Mouse (Mus musculus) forebrain, embryonic 12.5 days (tissue): ENCODE data around the gene Ivd. TPM values are rescaled to one million over a fixed set of nuclear protein-coding genes. Genes with fewer than 3 reads are reported as not detected.

ENCODE experiments used
- ATAC-seq: fragments of 200-750 bp; cut with Nextera tagmentation; 2 replicates; pipeline ENCODE4 v1.8.0; 2017; ENCODE audit warnings: moderate TSS enrichment; ENCODE audit not compliant: low FRiP score
- H3K27ac ChIP-seq: fragments of 300-500 bp; sonication (generic); 2 replicates; pipeline ENCODE4 v1.5.1; 2016; ENCODE audit warnings: mild to moderate bottlenecking
- H3K27me3 ChIP-seq: fragments of 300-500 bp; sonication (generic); 2 replicates; pipeline ENCODE4 v1.6.1; 2016; ENCODE audit warnings: mild to moderate bottlenecking
- H3K36me3 ChIP-seq: fragments of 300-500 bp; sonication (generic); replicated peaks from 2 replicates; pipeline ENCODE4 v1.6.1; 2016; ENCODE audit warnings: mild to moderate bottlenecking
- H3K4me1 ChIP-seq: fragments of 300-500 bp; sonication (generic); 2 replicates; pipeline ENCODE4 v1.6.1; 2016
- H3K4me2 ChIP-seq: fragments of 300-500 bp; sonication (generic); 2 replicates; pipeline ENCODE4 v1.6.1; 2016; ENCODE audit warnings: mild to moderate bottlenecking, moderate library complexity
- H3K4me3 ChIP-seq: fragments of 300-500 bp; sonication (generic); replicated peaks from 2 replicates; pipeline ENCODE4 v1.5.1; 2016; ENCODE audit warnings: mild to moderate bottlenecking
- H3K9ac ChIP-seq: fragments of 300-500 bp; sonication (generic); 2 replicates; pipeline ENCODE4 v1.6.1; 2016; ENCODE audit warnings: mild to moderate bottlenecking
- H3K9me3 ChIP-seq: fragments of 300-500 bp; sonication (generic); 2 replicates; pipeline ENCODE4 v1.6.1; 2016
- WGBS: fragments of 180-500 bp; shearing (Covaris S2); methylation state at CpG from one replicate; pipeline ENCODE4 v1.1.7; 2016; 5-methylcytosine and 5-hydroxymethylcytosine counted together
- polyA plus RNA-seq: library from polyadenylated mRNA; unstranded; fragments of >200 nt; fragmentation: Nextera tagmentation; extraction: Ambion mirVana; gene quantifications from 2 replicates; pipeline ENCODE4 v1.2.1, GENCODE M21; 2016

Ivd gene
- polyA plus RNA-seq, 1 experiment from 2014 or later = 56.3 TPM

DNA sequence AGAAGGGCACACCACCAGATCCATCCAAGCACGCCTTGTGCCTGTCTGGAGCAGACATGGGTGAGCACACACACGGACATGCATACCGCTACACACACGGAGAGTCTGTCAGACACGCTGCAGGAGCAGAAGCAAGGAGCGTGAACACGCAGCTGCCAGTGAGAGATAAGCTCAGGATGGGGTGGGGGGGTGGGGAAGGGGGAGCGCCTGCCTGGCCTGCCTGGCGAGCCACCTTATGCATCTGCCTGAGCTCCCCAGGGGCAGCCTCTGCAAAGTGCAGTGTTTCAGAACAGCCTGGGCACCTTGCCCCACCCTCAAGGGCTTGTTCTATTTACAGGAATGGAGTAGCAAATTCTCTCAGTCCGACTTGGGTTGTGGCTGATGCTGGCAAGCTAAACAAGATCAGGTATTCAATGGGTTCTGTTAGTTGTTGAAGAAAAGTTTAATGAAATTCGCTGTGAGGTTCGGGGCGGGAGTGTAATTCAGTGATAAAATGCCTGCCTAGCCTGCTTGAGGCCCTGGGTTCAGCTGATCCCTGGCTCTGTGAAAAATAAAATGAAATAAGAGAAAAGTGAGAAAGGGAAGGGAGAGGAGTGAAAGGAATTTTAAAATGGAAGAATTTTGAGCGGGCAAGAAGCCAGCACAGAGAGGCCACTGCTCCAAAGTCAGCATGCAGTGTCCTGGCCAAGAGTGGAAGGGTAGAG, 26.2 kb downstream of the Ivd start:
- peaks cover 8% of the 10 kb centered on the region for H3K4me1 ChIP-seq
- ATAC-seq = no peak
- peaks cover 54% of the 10 kb centered on the region for H3K27me3 ChIP-seq
- no peaks in the 10 kb centered on the region for H3K36me3 ChIP-seq
- no peak overlapping the region for H3K4me2 ChIP-seq
- no peak overlapping the region for H3K9ac ChIP-seq
- H3K27ac ChIP-seq = no peak overlapping the region
- no peaks in the 10 kb centered on the region for H3K9me3 ChIP-seq
- 33% methylated on average over 14 of the region's 14 CpGs for WGBS
- H3K4me3 ChIP-seq = no peak overlapping the region

DNA sequence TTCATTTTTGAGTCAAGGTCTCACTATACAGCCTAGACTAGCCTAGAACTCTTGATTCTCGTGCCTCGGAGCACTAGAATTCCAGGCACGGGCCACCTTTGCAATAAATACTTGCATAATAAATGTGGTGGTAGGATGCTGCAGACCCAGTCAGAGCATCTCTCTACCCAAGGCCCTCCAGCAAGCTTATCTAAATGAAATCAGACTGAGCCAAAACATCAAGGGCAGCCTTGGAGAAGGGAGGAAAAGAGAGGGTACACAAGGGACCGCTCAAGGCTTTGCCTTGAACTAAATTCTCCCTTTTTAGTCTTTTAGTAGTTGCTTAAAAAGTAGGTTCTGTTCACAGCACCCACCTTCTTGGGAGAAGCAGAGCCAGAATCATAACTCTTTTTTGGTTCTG, 29.4 kb downstream of the Ivd start:
- Histone ChIP-seq H3K4me3 (no peak overlapping the region), H3K9ac (no peak overlapping the region), H3K36me3 (no peaks in the 10 kb centered on the region), H3K27ac (no peak overlapping the region), H3K27me3 (peaks cover 62% of the 10 kb centered on the region), H3K9me3 (no peaks in the 10 kb centered on the region), H3K4me2 (no peak overlapping the region), H3K4me1 (peaks cover 6% of the 10 kb centered on the region)
- WGBS = 89% methylated on average over 4 of the region's 4 CpGs
- no peak for ATAC-seq

DNA sequence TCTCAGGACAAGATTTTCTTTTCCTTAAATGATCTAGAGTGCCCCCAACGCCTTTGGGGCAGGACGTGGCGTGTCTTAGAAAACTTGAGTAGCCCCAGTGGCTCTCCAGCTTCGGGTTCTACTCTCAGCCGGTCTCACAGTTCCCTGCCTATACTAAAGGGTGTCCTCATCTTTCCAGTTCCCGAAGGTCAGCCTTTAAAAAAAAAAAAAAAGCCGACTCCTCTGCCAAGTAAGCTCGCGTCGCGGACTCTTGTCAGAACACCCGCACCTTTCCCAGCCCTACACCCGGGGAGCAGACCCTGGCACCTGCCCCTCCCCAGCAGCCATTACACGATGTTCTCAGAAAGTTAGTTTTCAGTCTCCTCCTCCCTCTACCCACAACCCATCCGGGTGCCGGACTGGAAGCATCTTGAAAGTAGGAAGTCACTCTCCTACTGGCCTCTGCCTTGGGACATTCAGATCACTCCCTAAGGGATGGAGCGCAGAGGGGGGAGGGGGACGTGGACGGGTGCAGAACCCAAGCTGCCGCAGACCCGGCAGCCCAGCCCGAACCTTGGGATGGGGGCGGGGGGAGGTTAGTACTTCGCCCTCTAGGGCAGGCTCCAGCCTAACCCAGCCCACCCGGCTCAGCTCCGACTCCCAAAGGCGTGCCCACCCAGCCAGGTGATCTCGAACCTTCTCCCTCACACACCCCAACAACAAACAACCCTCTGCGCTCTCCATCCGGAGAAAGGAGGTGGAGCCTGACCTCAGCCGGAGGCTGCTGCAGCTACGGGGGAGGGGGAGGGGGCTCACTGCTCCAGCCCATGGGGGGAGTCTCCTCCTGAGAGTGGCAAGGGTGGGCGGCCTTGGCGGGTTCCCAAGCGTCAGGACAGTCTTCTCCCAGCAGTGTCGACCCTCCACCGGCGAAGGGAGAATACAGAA, 34.5 kb downstream of the Ivd start:
- Histone ChIP-seq H3K4me2 (peak overlapping the region; percentile 65), H3K27ac (no peak overlapping the region), H3K9me3 (no peaks in the 10 kb centered on the region), H3K4me1 (peaks cover 36% of the 10 kb centered on the region), H3K27me3 (peaks cover 86% of the 10 kb centered on the region), H3K36me3 (no peaks in the 10 kb centered on the region), H3K9ac (peak overlapping the region; percentile 42), H3K4me3 (peak overlapping the region; percentile 41)
- WGBS = 2% methylated on average over 36 of the region's 38 CpGs
- no peak for ATAC-seq

DNA sequence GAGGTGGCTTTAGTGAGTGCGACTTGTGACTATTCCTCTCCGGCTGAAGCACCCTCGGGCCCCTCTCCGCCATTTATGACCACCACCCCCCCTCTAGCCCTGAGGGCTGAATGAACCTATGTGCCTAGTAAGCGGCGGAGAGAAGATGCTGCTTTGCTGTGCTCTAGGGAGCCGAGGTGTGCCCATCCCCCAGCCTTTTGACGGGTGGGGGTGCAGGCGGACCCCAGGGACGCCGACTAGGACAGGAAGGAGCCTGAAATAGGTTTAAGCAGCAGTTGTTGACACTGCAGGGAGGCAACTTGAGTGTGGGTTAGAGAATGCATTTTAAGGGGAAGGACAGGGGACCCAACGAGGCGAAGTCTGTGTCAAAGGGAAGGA, 35.1 kb downstream of the Ivd start:
- no peak for ATAC-seq
- no peaks in the 10 kb centered on the region for H3K36me3 ChIP-seq
- H3K27ac ChIP-seq = no peak overlapping the region
- H3K4me1 ChIP-seq = peaks cover 36% of the 10 kb centered on the region
- H3K9me3 ChIP-seq = no peaks in the 10 kb centered on the region
- H3K4me3 ChIP-seq = peak overlapping the region; percentile 41
- H3K9ac ChIP-seq = peak overlapping the region; percentile 42
- WGBS = under 1% methylated on average over 13 of the region's 13 CpGs
- H3K27me3 ChIP-seq = peaks cover 83% of the 10 kb centered on the region
- peak overlapping the region; percentile 65 for H3K4me2 ChIP-seq

DNA sequence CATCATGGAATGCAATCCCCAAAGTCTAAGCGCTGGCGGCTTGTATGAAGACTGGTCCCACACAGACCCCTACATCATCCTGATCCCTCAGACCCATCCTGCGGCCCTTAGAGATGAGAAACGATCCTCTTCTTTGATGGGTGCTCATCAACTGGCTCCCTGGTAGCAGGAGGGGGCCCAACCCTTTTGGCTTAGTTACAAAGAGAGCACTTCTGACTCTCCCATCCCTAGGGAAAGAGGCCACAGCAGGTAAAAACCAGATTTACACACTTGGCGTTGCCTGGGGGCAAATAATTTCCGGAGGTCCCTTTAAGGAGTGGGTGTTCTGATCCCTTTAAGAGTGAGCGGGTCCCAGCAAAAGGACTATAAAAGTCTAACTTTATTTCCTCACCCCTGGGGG, 35.6 kb downstream of the Ivd start:
- ATAC-seq = no peak
- H3K9ac ChIP-seq = no peak overlapping the region
- under 1% methylated on average over 7 of the region's 7 CpGs for WGBS
- H3K4me3 ChIP-seq = peak overlapping the region; percentile 41
- H3K4me1 ChIP-seq = peaks cover 36% of the 10 kb centered on the region
- peak overlapping the region; percentile 65 for H3K4me2 ChIP-seq
- no peaks in the 10 kb centered on the region for H3K36me3 ChIP-seq
- H3K27ac ChIP-seq = no peak overlapping the region
- H3K9me3 ChIP-seq = no peaks in the 10 kb centered on the region
- H3K27me3 ChIP-seq = peaks cover 78% of the 10 kb centered on the region

DNA sequence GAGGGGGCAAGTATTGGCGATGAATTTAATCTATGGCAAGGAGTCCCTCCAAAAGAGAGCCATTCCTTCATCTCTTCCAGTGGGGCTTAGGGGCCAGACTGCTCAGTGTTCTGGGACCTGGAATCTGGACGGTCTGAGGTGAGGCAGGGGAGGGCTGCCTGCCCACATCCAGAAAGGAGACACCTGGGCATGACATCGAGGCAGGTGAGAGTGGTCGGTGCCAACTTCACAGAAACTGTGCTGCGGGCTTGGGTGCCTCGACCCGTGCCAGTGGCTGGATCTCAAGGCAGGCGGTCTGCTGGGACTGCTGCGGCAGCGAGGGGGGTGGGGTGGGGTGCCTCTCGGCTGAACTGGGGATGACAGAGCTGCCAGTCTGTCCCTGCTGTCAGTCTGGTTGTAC, 36.1 kb downstream of the Ivd start:
- H3K9me3 ChIP-seq = no peaks in the 10 kb centered on the region
- 0 out of 2 replicates have a peak overlapping the region, but pooled peaks have one; percentile 4 for H3K4me3 ChIP-seq
- ATAC-seq = no peak
- peaks cover 38% of the 10 kb centered on the region for H3K4me1 ChIP-seq
- H3K36me3 ChIP-seq = no peaks in the 10 kb centered on the region
- 4% methylated on average over 11 of the region's 11 CpGs for WGBS
- H3K9ac ChIP-seq = no peak overlapping the region
- peaks cover 74% of the 10 kb centered on the region for H3K27me3 ChIP-seq
- H3K27ac ChIP-seq = no peak overlapping the region
- H3K4me2 ChIP-seq = no peak overlapping the region

DNA sequence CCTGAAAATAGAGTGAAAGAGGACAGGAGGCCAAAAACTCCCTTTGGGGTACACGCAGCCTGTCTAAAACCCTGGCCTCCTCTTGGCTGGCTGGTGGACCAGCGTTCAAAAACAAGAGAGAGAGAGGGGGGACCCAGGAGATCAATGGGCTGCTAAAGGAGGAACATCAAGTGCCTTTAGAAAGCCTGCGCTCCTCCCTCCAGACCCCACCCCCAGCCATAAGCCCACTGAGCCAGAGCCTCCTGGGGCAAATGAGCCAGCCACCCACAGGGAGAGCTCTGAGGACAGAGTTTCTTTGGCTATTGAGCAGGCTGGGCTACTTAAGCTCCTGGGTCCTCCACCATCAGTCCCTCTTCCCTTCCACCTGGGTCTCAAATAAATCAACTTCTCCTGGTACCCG, 37.0 kb downstream of the Ivd start:
- H3K27me3 ChIP-seq = peaks cover 73% of the 10 kb centered on the region
- H3K4me1 ChIP-seq = peaks cover 48% of the 10 kb centered on the region
- no peak overlapping the region for H3K27ac ChIP-seq
- H3K4me2 ChIP-seq = no peak overlapping the region
- H3K9me3 ChIP-seq = no peaks in the 10 kb centered on the region
- no peaks in the 10 kb centered on the region for H3K36me3 ChIP-seq
- no peak for ATAC-seq
- H3K9ac ChIP-seq = no peak overlapping the region
- 0% methylated on average over 4 of the region's 4 CpGs for WGBS
- H3K4me3 ChIP-seq = no peak overlapping the region

DNA sequence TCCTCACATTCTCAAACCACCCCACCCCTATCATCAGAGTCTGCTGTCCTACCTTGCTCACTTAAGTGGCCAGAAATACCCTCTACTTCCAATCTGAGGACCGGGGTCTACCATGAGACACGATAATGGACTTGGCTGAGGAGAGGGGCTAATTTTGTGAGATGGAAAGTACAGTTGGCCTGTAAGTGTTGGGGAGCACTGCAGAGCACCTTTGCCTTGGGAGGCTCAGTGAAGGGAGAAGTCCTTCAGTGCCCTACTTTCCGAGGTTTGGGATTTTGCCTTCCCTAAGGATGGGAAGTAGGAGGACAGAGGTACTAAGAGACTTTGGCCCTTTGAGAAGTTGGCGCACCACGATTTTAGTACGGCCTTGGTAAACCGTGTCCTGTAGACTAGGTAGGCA, 37.6 kb downstream of the Ivd start:
- Histone ChIP-seq H3K9me3 (no peaks in the 10 kb centered on the region), H3K27me3 (peaks cover 73% of the 10 kb centered on the region), H3K4me3 (no peak overlapping the region), H3K9ac (no peak overlapping the region), H3K4me2 (no peak overlapping the region), H3K36me3 (no peaks in the 10 kb centered on the region), H3K27ac (no peak overlapping the region), H3K4me1 (peaks cover 53% of the 10 kb centered on the region)
- no peak for ATAC-seq
- 6% methylated on average over 7 of the region's 7 CpGs for WGBS

DNA sequence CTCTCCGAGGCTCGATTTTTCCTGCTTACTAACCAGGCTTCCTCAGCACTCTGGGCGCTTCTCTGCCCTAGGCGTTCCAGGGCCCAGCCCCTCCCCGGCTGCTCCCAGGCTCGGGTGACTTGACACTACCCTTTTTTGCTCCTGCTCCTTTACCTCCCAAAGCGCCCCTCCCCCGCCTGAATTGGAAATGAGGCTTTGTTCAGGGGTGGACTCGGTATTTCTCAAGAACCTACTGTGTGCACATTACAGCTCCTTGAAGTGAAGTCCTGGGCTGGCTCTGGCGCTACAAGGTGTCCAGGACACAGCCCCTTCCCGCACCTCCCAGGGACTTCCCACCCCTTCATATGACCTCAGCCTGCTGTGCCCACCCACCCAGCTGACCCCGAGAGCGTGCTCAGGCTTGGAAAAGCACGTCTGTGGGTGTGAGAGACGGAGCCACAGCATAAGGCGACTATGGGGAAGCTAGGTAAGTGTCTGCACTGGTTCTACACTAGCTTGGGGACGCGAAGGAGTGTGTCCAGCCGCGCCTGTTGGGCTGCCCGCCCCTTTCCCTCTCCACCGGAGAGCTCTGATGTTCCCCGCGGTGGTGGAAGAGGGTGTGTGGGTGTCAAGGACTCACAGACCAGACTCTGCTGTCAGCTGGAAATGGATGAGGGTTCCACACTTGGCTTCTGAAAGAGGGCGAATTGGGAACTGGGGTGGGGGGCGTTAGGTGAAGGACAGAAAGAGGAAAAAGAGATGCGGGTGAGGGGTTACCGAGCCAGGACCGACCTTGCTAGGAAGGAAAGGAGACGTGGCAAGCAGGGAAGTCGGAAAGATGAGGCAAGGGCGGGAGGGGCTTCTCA, 38.4 kb downstream of the Ivd start, which contains the start of gene Bahd1:
Gene Bahd1 (plus strand): TSS at position 397 of the 845 bp plus-strand sequence.
- no peak for ATAC-seq
- H3K4me1 ChIP-seq = peaks cover 61% of the 10 kb centered on the region
- peak within 1 kb of the TSS; percentile 93 for H3K4me2 ChIP-seq
- H3K4me3 ChIP-seq = peak within 1 kb of the TSS; percentile 96
- WGBS = under 1% methylated on average over 32 of the region's 32 CpGs
- H3K9me3 ChIP-seq = no peaks in the 10 kb centered on the region
- no peak within 1 kb of the TSS for H3K27ac ChIP-seq
- peaks cover 64% of the 10 kb centered on the region for H3K27me3 ChIP-seq
- H3K36me3 ChIP-seq = no peaks in the 10 kb centered on the region
- H3K9ac ChIP-seq = peak within 1 kb of the TSS; percentile 95

DNA sequence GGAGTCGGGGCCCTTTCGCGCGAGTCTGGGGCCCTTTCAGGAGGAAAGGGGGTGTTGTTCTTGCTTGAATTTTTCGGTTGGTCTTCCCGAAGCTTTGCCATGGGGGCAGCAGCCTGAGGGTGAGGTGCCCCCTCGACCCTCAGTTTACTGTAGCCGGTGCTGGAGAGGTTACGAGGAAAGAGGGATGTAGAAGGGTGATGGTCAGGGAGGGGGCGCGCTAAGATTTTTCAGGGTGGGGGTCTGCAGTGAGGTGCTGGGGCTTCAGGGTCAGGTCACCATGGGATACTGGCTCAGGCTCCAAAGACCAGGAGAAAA, 39.0 kb downstream of the Ivd start:
- 1% methylated on average over 11 of the region's 11 CpGs for WGBS
- H3K27ac ChIP-seq = no peak overlapping the region
- H3K36me3 ChIP-seq = no peaks in the 10 kb centered on the region
- H3K27me3 ChIP-seq = peaks cover 58% of the 10 kb centered on the region
- H3K9me3 ChIP-seq = no peaks in the 10 kb centered on the region
- peaks cover 66% of the 10 kb centered on the region for H3K4me1 ChIP-seq
- peak overlapping the region; percentile 53 for H3K9ac ChIP-seq
- H3K4me2 ChIP-seq = peak overlapping the region; percentile 93
- peak overlapping the region; percentile 96 for H3K4me3 ChIP-seq
- no peak; the same call in 1 of the 2 replicates for ATAC-seq

DNA sequence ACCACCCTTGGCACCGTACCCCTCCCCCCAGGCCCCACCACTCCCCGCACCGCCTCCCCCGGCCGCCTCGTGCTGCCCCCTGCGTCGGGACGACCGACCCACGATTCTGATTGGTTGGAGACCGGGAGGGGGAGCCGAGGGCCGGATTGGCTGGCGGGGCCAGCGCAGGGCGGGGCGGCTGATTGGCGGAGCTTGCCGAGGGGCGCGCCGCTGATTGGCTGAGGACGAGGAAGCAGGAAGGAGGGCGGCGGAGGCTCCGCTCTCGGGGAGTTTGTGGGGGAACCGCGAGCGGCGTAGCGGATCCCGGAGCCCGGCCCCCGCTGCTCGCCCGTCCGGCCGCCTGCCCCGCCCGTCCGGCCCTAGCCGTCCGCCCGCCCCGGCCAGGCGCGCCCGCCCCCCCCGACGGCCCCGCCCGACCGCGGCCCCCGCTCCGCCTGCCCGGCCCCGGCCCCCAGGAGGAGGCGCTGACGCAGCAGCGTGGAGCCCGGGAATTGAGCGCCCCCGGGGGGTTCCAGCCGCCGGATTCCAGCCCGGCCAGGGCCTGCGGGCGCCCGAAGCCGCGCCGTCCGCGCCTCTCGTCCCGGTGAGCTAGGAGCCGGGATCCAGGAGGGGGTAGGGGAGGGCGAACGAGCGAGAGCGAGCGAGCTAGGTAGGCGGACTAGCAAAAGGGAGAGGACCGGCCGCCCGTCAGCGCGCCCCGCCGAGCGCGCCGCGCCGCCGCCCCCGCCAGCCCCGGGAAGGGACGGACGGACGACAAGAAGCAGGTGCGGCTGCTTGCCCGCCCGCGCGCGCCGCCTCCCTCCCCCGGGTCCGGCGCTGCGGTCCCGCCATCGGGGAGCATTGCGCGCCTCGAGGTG, 39.6 kb downstream of the Ivd start:
- Histone ChIP-seq H3K9me3 (no peaks in the 10 kb centered on the region), H3K36me3 (no peaks in the 10 kb centered on the region), H3K4me1 (peaks cover 65% of the 10 kb centered on the region), H3K4me2 (peak overlapping the region; percentile 93), H3K27me3 (peaks cover 52% of the 10 kb centered on the region), H3K27ac (peak overlapping the region; percentile 89), H3K4me3 (peak overlapping the region; percentile 96), H3K9ac (peak overlapping the region; percentile 95)
- 1% methylated on average over 103 of the region's 120 CpGs for WGBS
- peak; percentile 94 for ATAC-seq
